Mouse (Mus musculus) bone marrow macrophage, adult 2 months (primary cell): ENCODE results near the gene 1700025G04Rik.

Experiments used
- CTCF ChIP-seq: IDR thresholded peaks from 2 replicates; pipeline ENCODE4 v1.5.1; 2012; ENCODE audit warnings: low read depth, mild to moderate bottlenecking, low read length, moderate library complexity
- POLR2A ChIP-seq: IDR thresholded peaks from 2 replicates; pipeline ENCODE4 v1.6.1; 2012; ENCODE audit warnings: mild to moderate bottlenecking, low read depth, low read length, borderline replicate concordance

DNA sequence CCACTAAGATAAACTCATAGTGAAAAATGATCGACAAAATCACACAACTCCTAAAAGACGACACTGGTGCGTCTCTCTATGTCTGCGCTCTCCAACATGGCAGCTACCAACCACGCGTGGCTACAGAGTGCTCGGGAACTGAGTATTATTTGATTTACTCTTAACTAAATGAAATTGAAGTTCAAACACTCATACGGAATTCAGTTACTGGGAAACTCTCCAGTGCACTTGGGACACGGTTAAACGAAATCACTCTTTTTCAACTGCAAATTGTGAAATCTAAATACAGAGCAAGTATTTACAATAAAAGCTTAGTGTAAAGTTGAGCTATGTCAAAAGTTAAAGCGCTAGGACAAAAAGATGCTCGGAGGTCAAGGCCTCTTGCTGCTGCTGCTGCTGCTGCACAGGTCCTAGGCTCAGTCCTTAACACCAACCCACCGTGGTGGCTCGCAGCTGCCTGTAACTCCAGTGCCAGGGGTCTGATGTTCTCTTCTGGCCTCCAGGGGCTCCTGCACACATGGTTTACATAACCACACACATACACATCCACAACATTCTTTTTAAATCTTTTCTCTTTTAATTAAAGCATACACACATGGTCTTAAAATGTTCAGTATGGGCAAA is 13.6 kb downstream of the 1700025G04Rik start:
- TF ChIP-seq CTCF = no peak
- TF ChIP-seq POLR2A = no peak
